Mouse (Mus musculus) intestine, embryonic 15.5 days (tissue): ENCODE measurements around the gene Arpp21. TPM values are rescaled to one million over a fixed set of nuclear protein-coding genes. Genes with fewer than 3 reads are reported as not detected.

Source experiments
- ATAC-seq: fragments of 200-750 bp; cut with Nextera tagmentation; 2 replicates; pipeline ENCODE4 v1.8.0; 2017; ENCODE audit warnings: moderate TSS enrichment, moderate library complexity
- H3K27ac ChIP-seq: fragments of 300-500 bp; sonication (generic); 2 replicates; pipeline ENCODE4 v1.5.1; 2015; ENCODE audit warnings: mild to moderate bottlenecking, inconsistent platforms
- H3K27me3 ChIP-seq: fragments of 300-500 bp; sonication (generic); replicated peaks from 2 replicates; pipeline ENCODE4 v1.6.1; 2015; ENCODE audit warnings: inconsistent platforms
- H3K36me3 ChIP-seq: fragments of 300-500 bp; sonication (generic); 2 replicates; pipeline ENCODE4 v1.6.1; 2015; ENCODE audit warnings: inconsistent platforms
- H3K4me1 ChIP-seq: fragments of 300-500 bp; sonication (generic); replicated peaks from 2 replicates; pipeline ENCODE4 v1.6.1; 2015; ENCODE audit warnings: inconsistent platforms
- H3K4me2 ChIP-seq: fragments of 300-500 bp; sonication (generic); replicated peaks from 2 replicates; pipeline ENCODE4 v1.6.1; 2015; ENCODE audit warnings: mild to moderate bottlenecking, inconsistent platforms
- H3K4me3 ChIP-seq: fragments of 300-500 bp; sonication (generic); replicated peaks from 2 replicates; pipeline ENCODE4 v1.5.1; 2015; ENCODE audit warnings: inconsistent platforms
- H3K9ac ChIP-seq: fragments of 300-500 bp; sonication (generic); 2 replicates; pipeline ENCODE4 v1.6.1; 2015; ENCODE audit warnings: inconsistent platforms
- H3K9me3 ChIP-seq: fragments of 300-500 bp; sonication (generic); 2 replicates; pipeline ENCODE4 v1.6.1; 2016; ENCODE audit warnings: inconsistent platforms
- WGBS: fragments of 180-500 bp; shearing (Covaris S2); methylation state at CpG from one replicate; pipeline ENCODE4 v1.1.7; 2015; 5-methylcytosine and 5-hydroxymethylcytosine counted together
- polyA plus RNA-seq: library from polyadenylated mRNA; unstranded; fragments of >200 nt; fragmentation: Nextera tagmentation; extraction: Ambion mirVana; gene quantifications from 2 replicates; pipeline ENCODE4 v1.2.1, GENCODE M21; 2015

The Arpp21 gene
- polyA plus RNA-seq = 0.70 and 1.1 TPM in 2 replicates

DNA sequence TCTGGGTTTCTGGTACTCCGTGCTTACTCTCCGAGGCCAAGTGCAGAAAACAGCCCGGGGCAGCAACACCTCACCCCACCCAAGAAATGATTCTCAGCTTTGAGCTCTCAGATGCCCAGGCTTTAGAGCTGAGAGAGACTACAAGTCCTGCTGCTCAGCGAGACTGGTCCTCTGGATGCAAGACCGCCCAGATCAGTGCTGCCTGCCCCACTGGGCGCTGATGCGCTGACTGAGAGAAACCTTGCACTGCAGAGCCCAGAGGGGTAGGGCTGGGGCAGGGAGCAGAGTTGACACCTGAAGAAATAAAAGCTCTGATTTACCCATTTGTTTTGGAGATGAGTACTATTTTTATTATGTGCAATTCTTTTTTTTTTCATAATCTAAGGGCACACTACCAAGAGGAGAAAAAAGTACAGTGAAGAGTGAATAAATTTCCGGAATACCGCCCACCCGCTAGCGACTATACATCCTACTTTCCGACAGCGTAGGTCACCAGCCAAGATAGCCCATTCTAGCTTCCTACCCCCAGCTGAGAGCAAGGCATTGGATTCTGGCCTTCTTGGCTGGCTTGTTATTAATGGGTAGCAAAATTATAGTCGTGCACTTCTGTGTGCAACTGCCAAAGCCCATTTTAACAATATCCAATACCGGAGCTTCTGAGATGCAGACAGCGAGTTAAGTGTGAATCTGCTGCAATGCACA lies at the start of gene Arpp21:
TSS of gene Arpp21 (minus strand) at position 243 of the 702 bp plus-strand sequence.
- Histone ChIP-seq H3K9ac (no peak within 1 kb of the TSS), H3K27ac (no peak within 1 kb of the TSS), H3K36me3 (no peaks in the 10 kb centered on the region), H3K4me2 (peak within 1 kb of the TSS; percentile 62), H3K27me3 (peaks cover 44% of the 10 kb centered on the region), H3K4me1 (0 out of 2 replicates have a peak, but pooled peaks cover 4% of the 10 kb centered on the region), H3K4me3 (peak within 1 kb of the TSS; percentile 29), H3K9me3 (no peaks in the 10 kb centered on the region)
- ATAC-seq = no peak
- 21% methylated on average over 16 of the region's 16 CpGs for WGBS

DNA sequence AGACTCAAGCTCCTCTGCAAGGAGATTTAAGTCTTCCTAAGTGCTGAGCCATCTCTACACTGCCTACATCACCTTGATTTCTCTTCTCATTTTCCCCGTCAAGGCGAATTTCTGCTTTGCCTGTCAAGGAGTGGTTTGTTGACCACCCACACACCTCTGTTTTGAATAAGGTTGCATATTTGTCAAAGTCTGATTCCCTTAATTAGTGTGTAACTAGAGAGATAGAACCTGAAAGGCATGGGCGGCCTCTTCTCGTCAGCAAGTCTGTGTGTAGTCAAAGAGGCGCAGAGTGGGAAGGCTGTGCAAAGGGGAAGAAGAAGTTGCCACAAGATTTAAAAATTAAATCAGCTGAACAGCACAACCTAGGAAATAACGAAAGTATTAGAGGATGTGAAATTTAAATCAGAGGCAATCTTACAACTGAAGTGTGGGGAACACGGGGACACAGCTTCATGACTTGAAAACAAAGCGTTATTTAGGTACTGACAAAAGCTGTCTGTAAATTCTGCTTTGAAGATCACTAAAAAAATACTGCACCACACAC lies 36.8 kb upstream of the Arpp21 start:
- 84% methylated on average over 8 of the region's 8 CpGs for whole genome bisulfite sequencing

DNA sequence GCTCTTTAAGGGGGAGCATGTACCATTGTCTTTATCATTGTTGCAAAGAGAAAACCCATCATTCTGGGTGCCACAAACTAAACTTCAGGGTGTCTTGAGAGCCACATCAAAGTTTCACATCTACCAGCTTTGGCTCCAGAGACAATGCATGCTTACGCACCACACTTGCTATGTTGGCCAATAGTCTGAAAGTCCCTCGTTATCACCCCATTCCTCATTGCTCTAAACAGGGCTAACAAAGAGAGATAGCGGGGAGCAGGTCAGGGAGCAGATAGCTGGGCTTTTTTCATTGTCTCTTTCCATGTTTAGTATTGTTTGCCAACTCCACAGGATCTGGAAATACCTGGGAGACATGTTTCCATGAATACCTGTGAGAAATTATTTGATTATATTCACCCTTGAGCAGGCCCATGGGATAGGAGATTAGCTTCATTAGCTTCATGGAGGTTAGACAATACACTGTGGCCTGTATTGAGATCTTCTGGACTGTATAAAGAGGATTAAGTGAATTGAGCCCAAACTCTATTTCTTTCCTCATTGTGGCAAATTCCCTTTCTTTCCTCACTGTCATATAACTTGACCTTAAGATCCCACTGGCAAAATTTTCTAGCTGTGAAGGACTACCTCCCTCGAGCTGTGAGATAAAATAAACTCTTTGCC lies 29.4 kb upstream of the Arpp21 start:
- Histone ChIP-seq H3K36me3 (no peaks in the 10 kb centered on the region), H3K27me3 (no peaks in the 10 kb centered on the region), H3K4me2 (no peak overlapping the region), H3K4me1 (no peaks in the 10 kb centered on the region), H3K27ac (no peak overlapping the region), H3K9ac (no peak overlapping the region), H3K4me3 (no peak overlapping the region), H3K9me3 (no peaks in the 10 kb centered on the region)
- no peak for ATAC-seq
- WGBS = 68% methylated on average over 4 of the region's 4 CpGs

More for the DNA sequence above, 36.8 kb upstream of the Arpp21 start:
- no peak for ATAC-seq
- Histone ChIP-seq H3K4me3 (no peak overlapping the region), H3K27ac (no peak overlapping the region), H3K36me3 (no peaks in the 10 kb centered on the region), H3K4me2 (no peak overlapping the region), H3K9ac (no peak overlapping the region), H3K9me3 (no peaks in the 10 kb centered on the region), H3K4me1 (no peaks in the 10 kb centered on the region), H3K27me3 (no peaks in the 10 kb centered on the region)

DNA sequence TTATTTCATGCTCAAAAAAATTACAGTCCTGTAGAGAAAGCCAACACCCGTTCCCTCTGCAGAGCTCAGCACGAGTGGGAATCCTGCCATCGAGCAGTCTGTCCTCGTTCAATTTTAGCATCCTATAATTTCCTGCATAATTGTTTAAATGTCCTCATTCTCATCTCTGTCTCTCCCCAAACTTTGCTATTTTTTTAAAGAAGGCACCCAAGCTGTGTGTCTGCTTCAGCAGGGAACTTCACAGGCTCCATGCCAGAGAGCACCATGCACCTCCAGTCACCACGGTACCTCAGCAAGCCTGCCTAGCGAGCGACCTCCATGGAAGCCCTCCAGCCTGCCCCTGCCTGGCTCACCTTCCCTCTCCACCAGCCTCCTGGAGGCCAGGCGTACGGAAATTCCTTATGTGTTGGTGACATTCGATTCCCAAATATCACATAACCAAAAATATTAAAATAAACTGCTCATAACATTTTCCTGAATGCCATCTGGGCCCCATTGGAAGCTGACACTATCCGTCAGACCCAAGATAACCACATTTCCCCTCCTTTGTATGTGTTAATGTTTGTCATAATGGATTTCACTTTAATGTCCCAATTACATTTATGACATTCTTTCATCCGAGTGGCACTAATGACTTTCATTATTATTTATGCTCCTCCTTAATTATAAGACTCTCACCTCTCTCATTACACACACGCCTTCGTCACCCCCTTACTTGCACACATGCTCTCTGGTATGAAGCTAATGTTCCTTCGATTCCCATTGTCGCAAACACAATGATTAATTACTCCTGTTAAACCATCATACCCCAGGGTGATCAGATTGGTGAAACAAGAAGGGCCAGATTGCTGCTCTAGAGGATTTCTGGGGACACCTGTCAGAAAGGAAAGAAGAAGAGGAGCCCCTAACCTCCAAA lies 26.5 kb upstream of the Arpp21 start:
- H3K9me3 ChIP-seq = no peaks in the 10 kb centered on the region
- no peak overlapping the region for H3K27ac ChIP-seq
- no peaks in the 10 kb centered on the region for H3K4me1 ChIP-seq
- ATAC-seq = no peak
- H3K4me2 ChIP-seq = no peak overlapping the region
- H3K36me3 ChIP-seq = no peaks in the 10 kb centered on the region
- no peaks in the 10 kb centered on the region for H3K27me3 ChIP-seq
- WGBS = 86% methylated on average over 16 of the region's 16 CpGs
- no peak overlapping the region for H3K4me3 ChIP-seq
- H3K9ac ChIP-seq = no peak overlapping the region

DNA sequence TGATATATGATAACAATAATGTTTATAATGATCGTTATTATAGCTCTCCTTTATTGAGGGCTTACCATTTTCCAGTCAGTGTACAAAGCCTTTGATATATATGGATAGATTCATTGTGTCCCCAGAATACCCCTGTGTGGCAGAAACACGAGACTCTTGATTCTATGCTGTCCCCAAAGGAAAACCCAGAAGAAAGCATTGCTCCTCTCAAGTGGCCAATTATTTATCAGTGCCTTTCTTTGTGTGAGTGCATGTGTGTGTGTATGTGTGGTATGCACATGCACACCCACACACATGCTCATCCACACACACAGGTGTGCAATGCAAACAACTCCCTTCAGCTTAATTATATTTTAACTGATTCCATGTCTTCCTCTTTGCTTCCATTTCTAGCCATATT lies 25.8 kb upstream of the Arpp21 start:
- no peaks in the 10 kb centered on the region for H3K9me3 ChIP-seq
- no peak for ATAC-seq
- no peaks in the 10 kb centered on the region for H3K27me3 ChIP-seq
- H3K36me3 ChIP-seq = no peaks in the 10 kb centered on the region
- no peaks in the 10 kb centered on the region for H3K4me1 ChIP-seq
- H3K27ac ChIP-seq = no peak overlapping the region
- no peak overlapping the region for H3K9ac ChIP-seq
- no peak overlapping the region for H3K4me2 ChIP-seq
- no peak overlapping the region for H3K4me3 ChIP-seq
- WGBS = 73% methylated on average over 2 of the region's 2 CpGs

DNA sequence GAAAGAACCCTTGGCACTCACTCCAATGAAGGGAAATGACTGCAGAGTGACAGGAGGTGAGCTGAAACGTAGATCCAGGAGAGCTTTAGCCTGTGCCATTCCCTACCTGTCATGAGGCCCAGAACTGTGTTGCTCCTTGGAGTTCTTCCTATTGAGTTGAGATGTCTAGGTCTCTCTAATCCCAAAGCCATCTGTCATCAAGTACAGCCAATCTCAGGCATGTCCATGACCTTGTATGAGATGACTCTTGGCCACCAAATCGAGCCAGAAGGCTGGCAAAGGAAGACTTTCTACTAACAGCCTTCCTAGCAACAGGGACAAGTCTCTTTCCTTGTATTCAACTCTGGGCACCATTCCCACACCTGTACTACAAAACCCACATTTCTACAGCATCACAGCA lies 25.0 kb upstream of the Arpp21 start:
- WGBS = 64% methylated on average over 2 of the region's 2 CpGs
- H3K4me2 ChIP-seq = no peak overlapping the region
- no peaks in the 10 kb centered on the region for H3K9me3 ChIP-seq
- H3K9ac ChIP-seq = no peak overlapping the region
- H3K36me3 ChIP-seq = no peaks in the 10 kb centered on the region
- no peak overlapping the region for H3K27ac ChIP-seq
- H3K27me3 ChIP-seq = no peaks in the 10 kb centered on the region
- H3K4me3 ChIP-seq = no peak overlapping the region
- no peaks in the 10 kb centered on the region for H3K4me1 ChIP-seq
- no peak for ATAC-seq

DNA sequence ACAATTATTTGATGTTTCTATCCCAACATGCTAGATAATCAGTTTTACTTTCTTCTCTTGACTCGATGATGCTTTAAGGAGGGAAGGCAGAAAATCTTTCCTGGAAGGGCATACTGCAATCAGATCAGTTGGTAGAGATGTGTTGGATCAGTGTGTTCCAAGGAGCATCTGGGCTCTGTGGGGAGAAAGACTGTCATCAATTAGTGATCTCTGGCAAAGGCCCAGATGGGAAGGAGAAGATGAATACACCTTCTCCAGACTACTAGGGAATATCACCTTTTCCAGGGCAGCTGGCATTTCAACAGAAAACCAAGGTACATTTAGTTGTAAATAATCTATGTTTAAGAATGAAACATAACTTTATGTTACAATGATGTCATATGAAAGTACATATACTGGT lies 22.8 kb upstream of the Arpp21 start:
- Histone ChIP-seq H3K36me3 (no peaks in the 10 kb centered on the region), H3K4me1 (no peaks in the 10 kb centered on the region), H3K9me3 (no peaks in the 10 kb centered on the region), H3K4me3 (no peak overlapping the region), H3K27me3 (no peaks in the 10 kb centered on the region), H3K4me2 (no peak overlapping the region), H3K27ac (no peak overlapping the region), H3K9ac (no peak overlapping the region)
- no peak for ATAC-seq
- 85% methylated on average over 1 of the region's 1 CpGs for WGBS

DNA sequence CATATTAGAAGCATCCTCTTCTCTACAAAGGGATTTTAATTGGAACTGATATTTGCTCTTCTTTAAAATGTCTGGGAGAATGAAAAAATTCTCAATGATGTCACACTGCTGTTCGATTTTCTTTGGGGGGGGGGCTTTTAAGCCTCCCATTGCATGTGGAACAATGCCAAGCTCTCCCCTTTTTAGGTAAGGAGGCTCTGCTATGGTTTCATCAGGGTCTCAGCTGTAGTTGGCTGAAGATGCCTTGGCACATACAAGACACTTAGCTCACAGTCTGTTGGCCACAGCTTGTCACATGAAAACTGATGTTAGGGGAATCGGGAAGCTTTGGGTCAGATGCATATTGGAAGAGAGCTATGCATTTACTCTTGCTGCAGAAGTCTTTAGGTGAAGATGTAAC lies 20.2 kb upstream of the Arpp21 start:
- no peak overlapping the region for H3K4me3 ChIP-seq
- H3K36me3 ChIP-seq = no peaks in the 10 kb centered on the region
- no peak overlapping the region for H3K9ac ChIP-seq
- H3K4me2 ChIP-seq = no peak overlapping the region
- 68% methylated on average over 2 of the region's 2 CpGs for WGBS
- H3K27ac ChIP-seq = no peak overlapping the region
- no peaks in the 10 kb centered on the region for H3K4me1 ChIP-seq
- no peaks in the 10 kb centered on the region for H3K9me3 ChIP-seq
- no peak for ATAC-seq
- no peaks in the 10 kb centered on the region for H3K27me3 ChIP-seq

DNA sequence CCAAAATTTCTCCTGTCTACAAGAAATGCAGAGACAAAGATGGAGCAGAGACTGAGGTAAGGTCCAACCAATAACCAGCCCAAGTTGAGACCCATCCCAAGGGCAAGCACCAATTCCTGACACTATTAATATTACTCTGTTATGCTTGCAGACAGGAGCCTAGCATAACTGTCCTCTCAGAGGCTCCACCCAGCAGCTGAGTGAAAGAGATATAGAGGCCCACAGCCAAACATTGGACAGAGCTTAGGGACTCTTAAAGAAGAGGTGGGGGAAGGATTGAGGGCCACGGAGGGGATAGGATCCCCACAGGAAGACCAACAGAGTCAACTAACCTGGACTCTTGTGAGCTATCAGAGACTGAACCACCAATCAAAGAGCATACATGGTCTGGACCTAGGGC lies 18.0 kb upstream of the Arpp21 start:
- WGBS = 80% methylated on average over 1 of the region's 1 CpGs
- H3K36me3 ChIP-seq = no peaks in the 10 kb centered on the region
- ATAC-seq = no peak
- H3K27ac ChIP-seq = no peak overlapping the region
- H3K4me3 ChIP-seq = no peak overlapping the region
- no peaks in the 10 kb centered on the region for H3K9me3 ChIP-seq
- H3K4me1 ChIP-seq = no peaks in the 10 kb centered on the region
- no peaks in the 10 kb centered on the region for H3K27me3 ChIP-seq
- no peak overlapping the region for H3K9ac ChIP-seq
- H3K4me2 ChIP-seq = no peak overlapping the region

DNA sequence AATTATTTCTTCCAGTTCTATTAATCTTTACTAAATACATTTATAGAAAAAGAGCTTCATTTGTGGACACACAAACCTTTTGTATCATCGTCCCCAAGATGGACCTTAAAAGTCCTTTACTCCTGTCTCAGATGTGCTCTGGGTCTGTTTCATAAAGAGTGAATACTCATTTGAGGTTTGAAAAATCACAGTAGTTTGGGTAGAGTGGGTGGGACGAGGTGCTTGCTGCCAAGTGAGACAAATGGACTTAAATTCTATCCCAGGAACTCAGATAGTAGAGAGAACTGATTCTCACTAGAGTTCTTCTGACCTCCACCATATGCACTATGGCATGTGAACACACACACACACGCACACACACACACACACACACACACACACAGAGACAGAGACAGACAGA lies 16.1 kb upstream of the Arpp21 start:
- Histone ChIP-seq H3K4me2 (no peak overlapping the region), H3K9ac (no peak overlapping the region), H3K4me3 (no peak overlapping the region), H3K27ac (no peak overlapping the region), H3K36me3 (no peaks in the 10 kb centered on the region), H3K9me3 (no peaks in the 10 kb centered on the region), H3K27me3 (no peaks in the 10 kb centered on the region), H3K4me1 (no peaks in the 10 kb centered on the region)
- no peak for ATAC-seq
- WGBS = 80% methylated on average over 3 of the region's 3 CpGs

DNA sequence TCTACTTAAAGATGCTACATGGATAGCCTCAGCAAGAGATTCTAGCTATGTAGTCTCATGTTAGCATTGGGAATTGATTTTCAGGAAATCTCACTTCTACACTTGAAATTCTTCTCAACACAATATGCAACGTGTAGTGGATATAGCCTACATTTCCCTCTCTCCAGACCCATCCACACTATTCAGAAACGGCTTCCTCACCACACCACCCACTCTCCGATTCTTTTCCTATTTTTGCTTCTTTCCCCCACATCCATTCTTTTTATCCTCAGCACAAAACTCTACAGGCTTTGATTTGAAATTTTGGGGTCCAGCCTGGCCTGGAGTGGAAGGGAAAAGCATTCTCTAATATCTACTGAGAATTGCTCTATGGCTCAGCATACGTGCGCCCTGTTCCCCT lies 15.6 kb upstream of the Arpp21 start:
- H3K27ac ChIP-seq = no peak overlapping the region
- H3K4me2 ChIP-seq = no peak overlapping the region
- no peak overlapping the region for H3K9ac ChIP-seq
- H3K27me3 ChIP-seq = no peaks in the 10 kb centered on the region
- 89% methylated on average over 5 of the region's 5 CpGs for WGBS
- no peak overlapping the region for H3K4me3 ChIP-seq
- no peaks in the 10 kb centered on the region for H3K36me3 ChIP-seq
- H3K4me1 ChIP-seq = no peaks in the 10 kb centered on the region
- no peaks in the 10 kb centered on the region for H3K9me3 ChIP-seq
- ATAC-seq = no peak

DNA sequence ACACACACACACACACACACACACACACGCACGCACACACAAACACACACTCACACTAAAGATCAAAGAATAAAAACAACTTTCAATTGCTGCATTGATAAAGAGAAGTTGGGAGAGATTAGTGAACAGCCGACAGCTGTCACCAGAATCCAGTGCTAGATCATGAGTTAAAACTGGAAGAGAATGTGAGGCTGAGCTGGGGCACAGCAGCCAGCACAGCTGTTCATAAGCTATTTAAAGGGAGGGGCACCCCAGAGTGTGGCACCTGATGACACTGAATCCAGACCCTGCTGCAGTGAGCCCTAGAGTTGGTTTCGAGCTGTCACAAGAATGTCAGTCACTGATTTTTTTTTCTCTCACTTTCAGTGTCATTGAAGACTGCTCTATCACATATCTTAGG lies 14.0 kb upstream of the Arpp21 start:
- Histone ChIP-seq H3K27ac (no peak overlapping the region), H3K4me2 (no peak overlapping the region), H3K4me3 (no peak overlapping the region), H3K4me1 (no peaks in the 10 kb centered on the region), H3K36me3 (no peaks in the 10 kb centered on the region), H3K9ac (no peak overlapping the region), H3K9me3 (no peaks in the 10 kb centered on the region), H3K27me3 (no peaks in the 10 kb centered on the region)
- no peak for ATAC-seq
- 77% methylated on average over 4 of the region's 4 CpGs for WGBS
